Mouse (Mus musculus) left cerebral cortex, postnatal 4 days (tissue): Measurements from ENCODE around the gene Timm29. TPM values are rescaled to one million over a fixed set of nuclear protein-coding genes. Genes with fewer than 3 reads are reported as not detected.
A peak's percentile ranks its signal among the peaks of the same experiment; 100 is the strongest.

Experiments used
- DNase-seq: peaks from one replicate; pipeline ENCODE4 v3.0.0-alpha.2; 2022
- intact Hi-C: fragments of 180-260 bp; cut with DNase I; formaldehyde crosslinking; loops from one replicate; pipeline ENCODE4 v1.15.1; 2025
- total RNA-seq, 2 experiments: library from RNA; stranded (reverse); gene quantifications; 2 replicates each; pipeline ENCODE4 v1.2.3; 2021

The Timm29 gene
- total RNA-seq = 10 to 100 TPM; 56.7 to 58.7 TPM

DNA sequence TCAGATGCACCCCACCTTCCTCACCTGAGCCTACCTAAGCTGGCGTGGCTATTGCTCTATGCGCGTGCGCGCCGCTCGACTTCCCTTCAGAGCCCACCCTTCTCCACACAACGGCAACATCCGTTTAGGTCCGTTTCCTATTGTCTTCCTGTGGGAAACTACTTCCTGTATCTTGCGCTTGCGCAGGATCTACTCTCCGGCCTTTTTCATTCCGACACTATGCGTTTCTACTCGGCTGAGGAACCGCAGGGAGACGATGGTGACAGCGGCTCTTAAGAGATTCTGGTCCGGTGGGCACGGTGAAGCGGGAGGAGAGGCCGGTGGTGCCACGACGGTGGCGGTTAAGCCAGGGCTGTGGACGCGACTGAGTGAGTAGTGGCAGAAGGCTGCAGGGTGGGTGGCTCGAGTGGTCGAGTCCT lies at the start of gene Timm29, which contains the start of gene Yipf2:
Timm29 (plus strand) TSS at position 20 of the 419 bp plus-strand sequence.
Yipf2 (minus strand) TSS at position 126 of the 419 bp plus-strand sequence.
- intact Hi-C loops = no loop called here
- peak; percentile 86 for DNase-seq

DNA sequence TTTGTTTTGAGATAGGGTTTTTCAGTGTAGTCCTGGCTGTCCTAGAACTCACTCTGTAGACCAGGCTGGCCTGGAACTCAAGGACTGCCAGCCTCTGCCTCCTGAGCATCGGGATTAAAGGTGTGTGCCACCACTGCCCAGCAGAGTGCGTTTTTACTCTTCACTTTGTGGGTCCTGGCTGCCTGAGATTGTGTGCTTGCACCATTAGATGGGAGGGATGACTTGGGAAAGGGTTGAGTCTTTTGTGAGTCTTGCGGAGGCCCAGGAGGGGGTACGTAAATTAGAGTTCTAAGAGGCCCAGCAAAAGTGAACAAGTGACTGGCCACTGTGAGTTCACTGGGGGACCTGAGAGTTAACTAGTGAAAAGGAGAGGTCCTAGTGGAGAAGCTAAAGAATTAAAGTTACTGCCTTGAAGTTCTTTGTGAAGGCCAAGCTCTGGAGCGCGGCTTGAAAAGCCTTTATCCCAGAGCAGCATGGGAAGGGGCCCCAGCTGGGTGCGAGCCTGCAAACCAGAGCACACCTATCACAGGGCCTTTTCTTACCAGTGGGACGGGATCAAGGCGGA lies 47.1 kb upstream of the Timm29 start:
- intact Hi-C loops = no loop called here
- peak; percentile 6 for DNase-seq

DNA sequence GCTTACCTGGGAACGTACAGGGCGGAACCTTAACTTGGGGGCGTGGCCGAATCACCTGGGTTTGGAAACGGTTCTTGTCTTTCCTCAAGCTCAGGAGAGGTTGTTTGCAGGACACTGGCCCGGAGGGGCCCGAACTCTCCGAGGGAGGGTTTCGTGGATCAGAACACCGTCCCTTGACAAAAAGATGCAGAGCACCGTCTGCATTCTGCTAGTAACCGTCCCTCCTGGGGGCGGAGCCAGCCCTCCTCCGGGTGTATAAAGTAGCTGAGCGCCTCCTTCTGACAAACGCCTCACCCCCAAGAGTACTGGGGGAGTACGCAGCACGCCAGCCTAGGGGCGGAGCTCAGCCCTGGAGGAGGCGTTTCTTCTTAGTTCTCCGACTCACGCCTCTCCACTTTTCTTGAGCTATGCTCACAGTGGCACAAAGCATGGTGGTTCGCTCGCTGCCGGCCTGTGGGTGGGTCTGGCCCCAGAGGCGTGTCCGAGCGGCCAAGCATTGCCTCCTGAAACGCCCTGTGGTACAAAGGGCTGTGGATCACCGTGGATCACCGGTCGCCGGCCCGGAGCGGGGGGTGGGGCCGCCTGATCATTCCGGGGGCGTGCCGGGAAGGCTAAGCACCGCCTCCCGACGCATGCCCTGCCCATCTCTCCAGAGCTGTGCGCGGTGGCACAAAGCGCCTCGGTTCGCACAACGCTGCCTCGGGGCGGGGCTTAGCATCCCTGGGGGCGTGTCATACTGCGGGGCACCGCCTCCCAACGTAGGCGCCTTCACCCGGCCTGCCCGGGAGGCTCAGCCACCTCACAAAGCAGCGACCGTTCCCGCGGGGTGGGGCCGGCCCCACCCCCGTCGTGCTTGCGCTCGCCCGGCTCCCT lies 46.4 kb upstream of the Timm29 start:
- DNase-seq = peak; percentile 100
- intact Hi-C loops = no loop called here

DNA sequence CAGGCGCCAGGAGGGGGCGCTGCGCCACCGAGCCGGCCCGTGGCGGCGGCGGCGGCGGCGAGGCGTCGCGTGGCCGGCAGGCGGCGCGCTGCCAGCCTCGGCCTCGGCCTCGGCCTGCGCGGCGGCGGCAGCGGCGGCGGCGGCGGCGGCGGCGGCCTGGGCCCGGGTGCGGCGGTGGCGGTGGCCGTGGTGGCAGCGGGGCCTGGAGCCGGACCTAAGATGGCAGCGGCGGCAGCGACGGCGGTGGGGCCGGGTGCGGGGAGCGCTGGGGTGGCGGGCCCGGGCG lies 45.8 kb upstream of the Timm29 start, which contains the start of gene Carm1:
Carm1 (plus strand) TSS at position 106 of the 286 bp plus-strand sequence.
- intact Hi-C loops = no loop called here
- DNase-seq = no peak

DNA sequence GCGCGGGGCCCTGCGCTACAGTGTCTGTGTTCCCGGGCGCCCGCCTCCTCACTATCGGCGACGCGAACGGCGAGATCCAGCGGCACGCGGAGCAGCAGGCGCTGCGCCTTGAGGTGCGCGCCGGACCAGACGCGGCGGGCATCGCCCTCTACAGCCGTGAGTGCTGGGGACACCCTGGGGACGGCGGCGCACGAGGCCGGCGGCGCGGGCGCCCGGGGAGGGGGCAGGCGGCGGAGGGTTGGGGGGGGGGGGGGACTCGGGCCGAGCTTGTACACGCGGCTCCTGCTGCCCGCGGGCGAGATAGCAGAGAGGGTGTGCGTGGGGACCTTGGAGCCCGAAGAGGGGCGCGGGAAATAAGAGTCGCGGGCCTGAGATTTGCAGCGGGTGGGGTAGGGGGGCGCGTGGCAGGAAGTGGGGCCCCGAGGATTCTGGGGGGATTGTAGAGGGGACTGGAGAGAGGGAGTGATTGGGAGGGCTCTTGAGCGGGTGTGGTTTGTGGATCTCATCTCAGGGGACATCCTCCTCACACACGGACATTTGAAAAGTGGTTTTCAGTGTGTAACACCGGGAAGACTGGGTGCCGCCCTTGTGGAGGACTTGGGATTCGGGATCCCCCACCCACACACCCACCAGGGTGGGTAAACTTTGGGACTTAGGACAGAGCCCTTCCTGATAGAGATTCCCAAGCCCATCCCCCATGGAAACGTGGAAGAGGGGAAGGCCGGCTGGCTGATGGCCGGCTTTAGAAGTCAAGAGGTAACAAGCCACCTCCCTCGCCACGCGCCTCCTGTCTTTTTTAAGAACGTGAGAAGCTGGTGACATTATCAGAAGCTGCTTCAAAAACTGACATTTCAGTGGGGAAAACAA lies 45.2 kb upstream of the Timm29 start:
- peak; percentile 40 for DNase-seq
- intact Hi-C loops = no loop called here

DNA sequence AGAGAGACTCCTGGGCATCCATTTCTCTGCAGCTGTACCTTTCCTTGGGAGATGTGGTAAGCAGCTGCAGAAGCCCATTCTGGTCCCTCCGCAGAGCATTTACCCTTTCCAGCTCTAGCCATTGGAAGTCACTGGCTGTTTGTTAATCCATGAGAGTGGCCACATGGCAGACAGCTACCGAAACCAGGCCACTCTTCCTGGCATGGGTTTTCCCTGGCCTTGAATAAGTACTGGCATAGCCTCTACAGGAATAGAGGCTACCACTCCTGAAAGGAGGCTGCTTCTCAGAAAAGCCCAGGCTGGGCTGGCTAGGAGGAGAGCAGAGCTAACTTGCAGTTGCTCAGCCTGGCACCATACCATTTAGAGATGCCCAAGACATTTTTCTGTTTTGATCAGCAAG lies 41.5 kb upstream of the Timm29 start:
- intact Hi-C loops = no loop called here
- no peak for DNase-seq

DNA sequence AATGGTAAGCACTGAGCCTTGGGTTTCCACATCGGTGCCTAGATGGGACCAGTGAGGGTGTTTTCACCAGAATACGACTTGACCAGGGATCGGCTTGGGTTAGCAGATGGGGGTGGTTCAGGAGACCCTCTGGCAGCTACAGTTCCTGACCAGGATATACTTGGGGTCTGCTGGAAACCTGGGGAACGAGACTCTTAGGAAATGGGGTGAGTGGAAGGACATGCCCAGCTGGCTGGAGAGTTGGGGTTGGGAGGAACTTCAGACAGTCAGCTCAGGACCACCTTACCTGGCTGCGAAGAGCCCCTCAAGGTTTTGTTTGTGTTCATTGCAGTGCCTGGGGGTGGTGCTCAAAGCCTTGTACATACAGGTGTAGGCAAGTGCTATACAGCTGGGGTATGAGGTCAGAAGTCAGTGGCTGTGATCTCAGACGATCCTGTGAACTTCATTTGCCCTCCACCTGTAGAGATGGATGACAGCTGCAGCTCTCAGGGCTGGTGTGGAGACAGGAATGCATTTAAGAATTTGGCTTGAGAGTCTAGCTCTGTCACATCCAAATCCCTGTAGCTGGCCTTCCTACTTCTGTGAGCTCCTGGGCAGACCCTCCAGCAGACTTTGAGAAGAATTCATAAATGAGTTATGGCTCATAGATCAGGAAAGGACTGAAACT lies 38.8 kb upstream of the Timm29 start:
- intact Hi-C loops = no loop called here

DNA sequence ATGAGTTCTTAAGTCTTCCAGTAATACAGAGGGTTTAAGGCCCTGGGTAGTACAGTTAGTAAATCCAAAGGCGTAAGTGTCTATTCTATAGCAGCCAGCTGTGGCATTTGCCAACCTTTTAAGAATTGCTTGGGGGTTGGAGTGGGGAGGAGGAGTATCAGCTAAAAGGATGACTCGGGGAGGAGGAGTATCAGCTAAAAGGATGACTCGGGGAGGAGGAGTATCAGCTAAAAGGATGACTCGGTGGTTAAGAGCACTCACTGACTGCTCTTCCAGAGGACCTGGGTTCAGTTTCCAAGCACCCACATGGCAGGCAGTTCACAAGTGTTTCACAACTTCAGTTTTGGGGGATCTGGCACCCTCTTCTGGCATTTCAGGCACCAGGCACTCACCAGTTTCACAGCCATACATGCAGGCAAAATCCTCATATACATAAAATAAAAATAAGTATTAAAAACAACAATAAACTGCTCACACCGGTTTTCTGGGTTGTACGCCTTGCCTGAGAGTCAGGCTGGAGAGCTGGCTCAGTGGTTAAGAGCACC lies 37.3 kb upstream of the Timm29 start:
- DNase-seq = no peak
- intact Hi-C loops = no loop called here

More for the DNA sequence above, 38.8 kb upstream of the Timm29 start:
- no peak for DNase-seq

DNA sequence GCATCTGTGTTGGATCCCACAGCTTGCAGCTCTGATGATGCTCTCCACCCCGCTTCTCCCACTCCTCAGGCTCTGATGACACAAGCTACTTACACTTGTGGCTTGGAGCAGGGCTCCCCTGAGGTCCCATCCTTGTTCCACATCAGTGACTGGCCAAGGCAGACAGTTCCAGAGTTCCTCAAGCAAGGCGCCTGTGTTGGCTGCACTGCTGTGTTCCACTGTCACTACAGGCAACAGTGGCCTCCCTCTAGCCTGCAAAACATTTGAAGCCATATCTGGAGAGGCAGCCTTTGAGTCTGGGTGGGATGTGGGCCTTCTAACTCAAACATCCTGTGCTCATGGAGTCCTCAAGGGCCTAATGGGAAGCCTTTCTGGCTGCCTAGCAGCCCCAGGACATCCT lies 35.5 kb upstream of the Timm29 start:
- DNase-seq = no peak
- intact Hi-C loops = no loop called here

DNA sequence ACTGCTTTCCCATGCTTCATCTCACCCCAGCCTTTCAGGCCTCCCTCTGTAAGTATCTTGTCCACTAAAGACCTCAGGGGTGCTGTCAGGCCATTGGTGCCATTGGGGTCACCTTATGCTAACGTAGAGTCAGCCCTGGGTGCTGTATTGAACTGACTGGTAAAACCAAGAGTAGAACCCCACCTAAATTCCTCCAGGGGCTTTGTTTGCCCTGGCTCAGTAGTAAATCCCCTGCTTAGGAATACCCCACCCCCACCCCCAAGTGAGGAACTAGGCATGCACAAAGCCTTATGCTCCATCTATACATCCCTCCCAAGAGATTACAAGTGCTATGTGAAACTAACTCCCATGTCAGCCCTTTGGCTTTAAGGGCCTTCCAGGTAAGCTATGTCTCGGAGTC lies 35.0 kb upstream of the Timm29 start:
- no peak for DNase-seq
- intact Hi-C loops = no loop called here

DNA sequence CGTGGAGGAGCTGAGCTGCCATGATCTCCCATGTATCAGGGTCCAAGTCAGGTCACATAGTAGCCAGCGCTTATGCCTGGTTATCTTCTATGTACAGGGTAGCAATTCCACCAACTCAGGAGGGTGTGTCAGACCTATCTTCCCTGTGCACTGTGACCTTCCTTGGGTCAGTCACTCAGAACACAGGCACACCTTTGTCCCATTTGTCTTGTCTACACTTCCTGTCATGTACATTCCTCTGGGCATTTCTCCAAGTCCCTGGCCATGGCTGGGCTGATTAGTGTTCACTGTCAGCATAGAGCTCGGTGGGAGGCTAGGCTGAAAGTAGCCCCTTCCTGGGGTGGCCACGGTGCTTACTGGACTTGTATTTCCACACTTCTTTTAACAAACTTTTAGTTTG lies 34.2 kb upstream of the Timm29 start:
- intact Hi-C loops = no loop called here

DNA sequence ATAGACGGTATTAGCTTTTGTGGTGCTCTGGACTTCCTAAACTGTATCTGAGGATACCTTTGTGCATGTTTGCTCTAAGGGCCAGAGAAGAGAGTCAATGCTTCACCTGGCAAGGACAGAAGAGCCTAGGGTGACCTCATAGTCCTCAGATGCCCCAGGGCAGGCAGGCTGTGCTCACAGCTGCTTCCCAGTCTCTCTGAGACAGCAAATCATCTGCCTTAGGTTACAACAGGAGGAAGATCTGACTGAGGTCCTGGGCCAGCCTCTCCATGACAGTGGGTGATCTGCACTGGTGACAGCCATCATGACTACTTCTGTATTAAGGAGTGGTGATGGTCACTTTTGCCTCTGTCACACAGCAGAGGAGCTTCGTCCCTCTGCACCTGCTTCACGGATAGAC lies 33.4 kb upstream of the Timm29 start:
- intact Hi-C loops = no loop called here
- DNase-seq = no peak

More for the DNA sequence above, 34.2 kb upstream of the Timm29 start:
- no peak for DNase-seq

DNA sequence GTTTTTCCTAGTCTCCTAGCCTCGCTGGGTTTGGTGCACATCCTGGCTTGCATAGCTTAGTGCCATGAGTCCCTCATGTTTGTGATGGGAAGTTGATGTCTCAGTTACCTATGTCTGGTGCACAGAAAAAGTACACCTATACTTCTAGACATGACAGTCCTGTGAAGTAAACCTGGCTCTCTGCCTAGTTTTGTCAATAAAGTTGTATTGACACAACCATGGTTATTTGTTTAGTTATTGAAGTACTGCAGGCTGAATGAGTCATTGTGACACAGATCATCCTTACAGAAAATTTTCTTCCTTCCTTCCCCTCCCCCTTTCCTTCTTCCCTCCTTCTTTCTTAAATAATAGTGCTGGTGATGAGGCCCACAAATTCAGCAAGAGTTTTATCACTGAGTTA lies 28.1 kb upstream of the Timm29 start:
- no peak for DNase-seq
- intact Hi-C loops = no loop called here

DNA sequence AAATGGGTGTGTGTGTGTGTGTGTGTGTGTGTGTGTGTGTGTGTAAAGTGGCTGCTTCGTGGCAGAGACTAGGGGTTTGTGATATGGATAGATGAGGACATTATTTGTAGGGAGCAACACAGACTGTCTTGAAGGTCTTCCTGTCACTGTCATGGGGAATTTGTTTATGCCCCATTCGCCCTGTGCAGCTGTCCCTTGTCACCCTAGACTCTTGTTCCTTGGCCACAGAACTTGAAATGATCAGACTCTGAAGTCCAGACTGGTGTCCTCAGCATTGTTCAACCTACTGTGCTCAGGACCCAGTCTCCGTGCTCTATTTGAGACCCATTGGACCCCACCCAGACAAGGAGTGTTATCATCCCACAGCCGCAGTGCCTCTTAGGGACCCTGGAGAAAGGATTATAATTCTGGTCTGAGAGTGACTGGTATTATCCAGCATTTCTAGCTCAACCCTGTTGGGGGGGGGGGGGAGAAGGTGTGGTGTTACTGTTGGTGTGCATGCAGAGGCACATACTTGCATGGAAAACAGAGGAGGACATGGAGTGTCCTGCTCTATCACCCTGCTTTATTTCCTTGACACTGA lies 27.4 kb upstream of the Timm29 start:
- intact Hi-C loops = no loop called here

DNA sequence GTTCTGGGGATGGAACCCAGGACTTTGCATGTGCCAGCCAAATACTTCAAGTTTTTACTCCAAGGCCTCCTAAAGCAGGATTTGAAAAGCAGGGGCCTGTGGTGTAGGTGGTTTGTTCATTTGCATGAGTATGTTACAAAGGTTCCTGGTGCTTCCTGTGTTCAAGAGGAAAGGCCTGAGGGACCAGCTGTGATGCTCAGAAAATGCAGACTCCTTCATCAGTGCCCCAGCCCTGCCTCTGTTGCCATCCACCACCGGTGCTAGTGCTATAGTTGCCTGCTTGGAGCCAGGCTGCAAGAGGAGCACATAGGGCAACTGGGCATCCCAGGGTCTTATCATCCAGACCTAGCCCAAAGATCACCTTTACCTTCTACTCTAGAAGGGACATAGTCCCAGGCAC lies 26.0 kb upstream of the Timm29 start:
- no peak for DNase-seq
- intact Hi-C loops = no loop called here

More for the DNA sequence above, 27.4 kb upstream of the Timm29 start:
- DNase-seq = no peak

DNA sequence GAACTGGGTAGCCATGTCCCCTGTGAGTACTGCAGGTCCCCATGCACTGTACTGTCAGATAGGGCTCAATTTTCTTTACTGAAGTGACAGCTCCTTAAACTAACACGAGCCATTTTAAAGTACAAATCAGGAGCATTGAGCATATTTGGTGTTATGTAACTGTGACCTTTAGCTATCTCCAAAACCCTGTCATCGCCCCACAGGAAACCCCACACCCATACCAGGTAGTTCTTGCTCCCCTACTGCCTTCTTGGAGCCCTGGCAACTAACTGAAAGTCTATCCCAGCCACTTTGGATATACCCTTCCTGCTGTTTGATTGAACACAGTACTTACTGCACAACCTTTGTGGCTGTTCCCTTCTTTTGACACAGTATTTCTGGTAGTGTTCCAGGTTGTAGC lies 25.5 kb upstream of the Timm29 start:
- intact Hi-C loops = no loop called here
- DNase-seq = no peak

DNA sequence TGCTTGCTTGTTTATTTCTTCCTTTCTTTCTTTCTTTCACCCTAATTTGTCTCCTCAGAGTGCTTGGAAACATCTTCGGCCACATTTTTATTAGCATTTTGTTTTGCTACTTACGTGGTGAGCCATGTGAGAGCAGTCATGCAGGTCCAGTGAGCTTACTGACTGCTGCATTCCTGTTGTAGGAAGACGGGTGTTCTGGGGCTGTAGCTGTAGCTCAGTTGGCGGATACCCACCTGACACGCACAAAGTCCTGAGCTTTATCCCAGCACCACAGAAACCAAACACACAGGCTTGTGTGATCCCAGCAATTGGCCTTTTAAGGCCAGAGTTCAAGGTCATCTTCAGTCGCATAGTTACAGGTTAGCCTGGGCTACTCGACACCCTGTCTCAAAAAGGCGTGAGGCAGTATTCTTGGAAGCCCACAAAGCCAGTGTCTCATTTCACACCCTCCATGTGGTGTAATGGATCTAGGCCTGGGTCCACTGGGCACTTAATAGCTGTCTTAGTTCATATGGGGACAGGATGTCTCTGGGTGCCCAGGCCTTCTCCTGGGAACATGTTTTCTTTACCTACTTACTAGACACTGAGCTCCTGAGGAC lies 23.8 kb upstream of the Timm29 start:
- no peak for DNase-seq
- intact Hi-C loops = no loop called here

DNA sequence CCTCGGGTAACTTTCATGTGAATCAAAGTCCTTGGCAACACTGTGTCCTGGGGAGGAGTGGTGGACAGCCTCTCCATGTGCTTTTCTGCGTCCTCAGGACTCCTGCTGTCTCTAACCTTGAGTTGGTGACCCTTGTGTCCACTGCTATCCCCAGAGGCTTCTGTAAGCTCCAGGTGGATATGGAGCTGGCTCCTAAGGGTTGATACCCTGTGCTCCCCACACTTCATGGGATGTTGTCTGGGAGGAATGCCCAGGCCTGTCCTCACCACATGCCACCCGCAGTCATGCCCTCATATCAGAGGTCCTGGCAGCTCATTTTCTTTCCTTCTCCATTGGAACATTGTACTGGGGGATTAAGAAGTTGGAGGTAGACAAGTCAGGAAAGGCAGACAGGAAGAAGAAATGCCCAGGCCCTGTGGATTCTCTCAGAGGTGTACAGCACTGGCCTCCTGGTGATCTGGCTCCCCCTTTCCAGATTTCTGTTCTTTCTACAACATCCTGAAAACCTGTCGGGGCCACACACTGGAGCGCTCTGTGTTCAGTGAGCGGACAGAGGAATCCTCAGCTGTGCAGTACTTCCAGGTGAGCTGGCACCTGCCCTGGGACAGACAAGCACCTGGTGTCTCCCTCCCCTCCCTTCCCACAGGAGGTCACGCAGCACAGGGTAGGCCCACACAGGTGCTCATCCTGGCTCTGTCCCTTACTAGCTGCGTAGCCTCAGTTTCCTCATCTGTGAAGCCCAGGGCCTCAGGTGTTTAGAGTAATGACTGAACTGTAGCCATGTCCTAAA lies 18.3 kb upstream of the Timm29 start:
- no peak for DNase-seq
- intact Hi-C loops = no loop called here

DNA sequence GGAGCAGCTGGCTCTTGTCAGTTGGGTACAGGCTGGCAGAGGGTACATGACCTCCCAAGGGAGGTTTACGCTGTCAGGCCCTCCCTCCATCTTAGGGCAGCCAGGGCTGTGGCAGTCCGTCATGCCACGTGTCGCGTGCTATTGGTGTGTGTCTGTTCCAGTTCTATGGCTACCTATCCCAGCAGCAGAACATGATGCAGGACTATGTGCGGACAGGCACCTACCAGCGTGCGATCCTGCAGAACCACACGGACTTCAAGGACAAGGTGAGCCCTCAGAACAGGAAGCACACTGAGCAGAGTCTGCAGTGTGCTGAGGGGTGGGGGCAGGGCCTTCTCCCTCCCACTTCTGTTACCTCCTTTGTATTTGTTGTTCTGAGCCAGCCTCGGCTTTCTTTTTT lies 17.3 kb upstream of the Timm29 start:
- intact Hi-C loops = no loop called here
- DNase-seq = no peak
